Mouse (Mus musculus) heart, adult 2 months (tissue): Measurements from ENCODE around the gene Arid4b.

Source experiments
- CTCF ChIP-seq: fragments of 200-600 bp; IDR thresholded peaks from 2 replicates; pipeline ENCODE4 v1.8.1; 2022; ENCODE audit warnings: antibody characterized with exemption, mild to moderate bottlenecking, moderate library complexity
- POLR2A ChIP-seq: fragments of 200-500 bp; IDR thresholded peaks from 2 replicates; pipeline ENCODE4 v1.6.1; 2011; ENCODE audit warnings: mild to moderate bottlenecking, low read depth, low read length, control low read depth; ENCODE audit not compliant: insufficient read depth

DNA sequence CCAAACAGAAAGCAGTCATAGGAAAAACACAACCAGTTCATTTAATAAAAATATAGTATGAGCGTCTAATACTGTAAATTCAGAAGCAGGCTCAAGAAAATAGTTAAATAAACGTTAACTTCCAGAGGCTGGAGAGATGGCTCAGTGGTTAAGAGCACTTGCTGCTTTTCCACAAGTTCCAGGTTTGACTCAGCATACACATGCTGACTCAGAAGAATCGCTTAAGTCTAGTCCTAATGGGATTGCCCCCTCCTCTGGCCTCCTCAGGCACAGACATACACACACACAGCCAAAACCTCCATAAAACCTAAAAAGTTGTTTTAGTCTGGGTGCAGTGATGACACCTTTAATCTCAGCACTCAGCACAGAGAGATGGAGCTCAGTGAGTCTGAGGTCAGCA is 6.2 kb upstream of the Arid4b start:
- no peak for TF ChIP-seq CTCF
- TF ChIP-seq POLR2A: no peak
